Mouse (Mus musculus): ENCODE results near the gene Milr1.

Gene Milr1

DNA sequence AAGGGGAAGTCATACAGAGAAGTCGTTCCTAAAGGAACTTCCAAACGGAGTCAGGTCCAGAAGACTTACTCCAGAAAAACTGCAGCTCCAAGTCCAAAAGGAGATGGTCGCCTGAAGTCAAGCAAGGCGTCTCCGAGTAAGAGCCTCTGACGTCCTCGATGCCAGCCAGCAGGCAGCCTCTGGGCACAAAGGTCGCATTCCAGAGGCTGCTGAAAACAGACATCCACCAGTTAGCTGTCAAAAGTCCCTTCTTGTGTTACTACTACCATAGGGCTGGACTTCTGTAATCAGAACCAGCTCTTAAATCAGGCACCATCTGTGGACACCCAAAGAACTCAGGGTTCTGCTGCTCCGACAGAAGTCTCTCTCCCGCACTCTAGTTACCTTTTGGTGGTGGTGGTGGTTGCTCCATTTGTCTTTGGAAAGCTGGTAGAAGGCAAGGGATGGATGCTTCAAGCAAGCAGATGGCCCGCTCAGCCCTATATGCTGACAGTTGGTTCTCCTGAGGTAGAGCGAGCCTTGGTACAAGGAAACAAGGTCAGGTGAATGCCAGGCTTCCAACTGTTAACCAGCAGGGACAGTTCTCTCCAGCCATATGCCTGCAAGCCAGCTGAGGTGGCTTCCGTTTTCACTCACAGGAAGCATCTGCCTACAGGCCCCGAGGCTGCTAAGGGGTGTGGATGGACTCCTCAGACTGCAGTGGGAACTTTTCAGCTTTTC is 63.7 kb downstream of the Milr1 start:
- DNase-seq: peak; percentile 90

DNA sequence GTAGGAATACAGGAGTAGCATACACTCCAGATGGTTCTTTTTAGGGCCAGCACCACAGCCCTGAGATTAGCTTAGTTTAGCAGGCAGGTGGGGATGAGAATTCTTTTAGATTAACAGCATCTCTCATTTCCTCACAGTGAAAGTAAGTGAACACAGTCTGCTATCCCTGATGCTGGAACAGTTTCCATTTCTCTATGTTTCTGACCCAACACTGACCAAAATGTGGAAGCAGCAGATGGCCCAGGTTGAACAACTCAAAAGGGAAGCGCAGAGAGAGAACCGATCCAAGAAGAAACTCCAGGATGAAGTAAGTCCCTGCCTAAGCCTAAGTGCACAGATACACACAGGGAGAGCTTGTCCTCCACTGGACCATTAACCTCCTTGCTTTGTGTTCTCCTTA is 64.3 kb downstream of the Milr1 start:
- peak; percentile 43 for DNase-seq

DNA sequence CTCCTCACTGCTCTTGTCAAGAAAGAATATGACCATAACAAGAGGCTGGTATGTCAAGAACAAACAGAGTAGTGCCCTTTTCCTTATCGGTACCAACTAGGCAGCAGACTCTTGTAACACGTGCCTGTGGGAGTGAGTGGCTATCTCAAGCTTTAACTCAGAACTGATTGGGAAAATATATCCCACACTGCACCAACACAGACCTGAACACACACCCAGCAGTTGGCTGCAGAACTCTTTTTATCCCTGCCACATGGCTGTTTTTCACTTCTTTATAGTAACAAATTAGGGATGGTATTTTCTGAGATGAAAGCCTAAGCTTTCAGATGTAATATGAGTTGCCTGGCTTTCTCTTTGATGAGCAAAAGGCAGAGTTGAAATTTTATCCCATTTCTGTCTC is 64.7 kb downstream of the Milr1 start:
- no peak for DNase-seq

DNA sequence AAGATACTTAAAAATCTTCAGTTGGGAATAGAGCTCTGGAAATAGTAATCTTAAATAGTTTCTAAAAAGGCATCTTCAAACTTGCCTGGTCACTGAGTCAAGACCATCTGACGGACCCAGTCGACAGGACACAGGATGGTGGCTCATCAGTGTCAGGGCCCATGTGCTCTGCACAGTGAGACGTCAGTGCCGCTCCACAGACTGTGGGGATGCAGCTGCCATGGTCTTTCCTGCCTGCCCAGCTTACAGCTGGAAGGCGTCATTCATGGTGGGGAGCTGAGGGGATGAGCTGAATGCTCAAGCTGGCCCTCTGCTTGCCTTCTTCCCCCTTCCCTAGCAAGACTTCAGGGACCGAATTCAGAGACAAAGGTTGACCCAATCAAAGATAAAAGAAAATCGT is 65.3 kb downstream of the Milr1 start:
- DNase-seq: no peak

- DNase-seq: no peak
Measured at GRCm38 (mm10) chr11:106817156-106817555, 66.1 kb downstream of the Milr1 start.

- DNase-seq: peak; percentile 78
Measured at GRCm38 (mm10) chr11:106817808-106818207, 66.8 kb downstream of the Milr1 start.

- DNase-seq: no peak
Measured at GRCm38 (mm10) chr11:106818341-106818740, 67.3 kb downstream of the Milr1 start.
